Mouse (Mus musculus) neural tube, embryonic 14.5 days (tissue): ENCODE results near the gene Sdk1. TPM values are rescaled to one million over a fixed set of nuclear protein-coding genes. Genes with fewer than 3 reads are reported as not detected.

Experiments
- ATAC-seq: fragments of 200-750 bp; cut with Nextera tagmentation; 2 replicates; pipeline ENCODE4 v1.8.0; 2017; ENCODE audit warnings: low read depth, mild to moderate bottlenecking, moderate TSS enrichment, moderate library complexity
- H3K27ac ChIP-seq: fragments of 300-500 bp; sonication (generic); 2 replicates; pipeline ENCODE4 v1.5.1; 2014; ENCODE audit warnings: low read depth, mild to moderate bottlenecking, control low read depth, low read length, moderate library complexity, mixed read lengths
- H3K27me3 ChIP-seq: fragments of 300-500 bp; sonication (generic); 2 replicates; pipeline ENCODE4 v1.6.1; 2014; ENCODE audit warnings: low read length; ENCODE audit not compliant: control insufficient read depth, insufficient read depth
- H3K36me3 ChIP-seq: fragments of 300-500 bp; sonication (generic); 2 replicates; pipeline ENCODE4 v1.6.1; 2014; ENCODE audit warnings: low read length, mixed read lengths; ENCODE audit not compliant: control insufficient read depth, insufficient read depth
- H3K4me1 ChIP-seq: fragments of 300-500 bp; sonication (generic); 2 replicates; pipeline ENCODE4 v1.6.1; 2014; ENCODE audit warnings: low read length; ENCODE audit not compliant: control insufficient read depth, insufficient read depth
- H3K4me2 ChIP-seq: fragments of 300-500 bp; sonication (generic); 2 replicates; pipeline ENCODE4 v1.6.1; 2014; ENCODE audit warnings: mild to moderate bottlenecking, low read depth, low read length, control low read depth
- H3K4me3 ChIP-seq: fragments of 300-500 bp; sonication (generic); 2 replicates; pipeline ENCODE4 v1.5.1; 2014; ENCODE audit warnings: low read depth, low read length, control low read depth, mixed read lengths
- H3K9ac ChIP-seq: fragments of 300-500 bp; sonication (generic); replicated peaks from 2 replicates; pipeline ENCODE4 v1.6.1; 2014; ENCODE audit warnings: low read depth, mild to moderate bottlenecking, control low read depth, low read length, mixed read lengths
- H3K9me3 ChIP-seq: fragments of 300-500 bp; sonication (generic); 2 replicates; pipeline ENCODE4 v1.6.1; 2016; ENCODE audit warnings: low read length; ENCODE audit not compliant: control insufficient read depth
- WGBS: fragments of 180-500 bp; shearing (Covaris S2); extraction: QIAGEN DNeasy Blood & Tissue Kit; methylation state at CpG from one replicate; pipeline ENCODE4 v1.1.7; 2014; 5-methylcytosine and 5-hydroxymethylcytosine counted together
- polyA plus RNA-seq: library from polyadenylated mRNA; unstranded; fragments of >200 nt; fragmentation: Nextera tagmentation; extraction: Ambion mirVana; gene quantifications from 2 replicates; pipeline ENCODE4 v1.2.1, GENCODE M21; 2014

Sdk1 gene
- polyA plus RNA-seq, 1 experiment from 2014 or later: 3.1 TPM

GRCm38 (mm10) chr5:141873751-141874150 lies 632.5 kb downstream of the Sdk1 start:
- no peak overlapping the region for H3K4me3 ChIP-seq
- no peaks in the 10 kb centered on the region for H3K4me1 ChIP-seq
- no peak overlapping the region for H3K9ac ChIP-seq
- H3K27me3 ChIP-seq: no peaks in the 10 kb centered on the region
- no peaks in the 10 kb centered on the region for H3K9me3 ChIP-seq
- 94% methylated on average over 11 of the region's 11 CpGs for WGBS
- no peak overlapping the region for H3K4me2 ChIP-seq
- no peaks in the 10 kb centered on the region for H3K36me3 ChIP-seq
- no peak overlapping the region for H3K27ac ChIP-seq
- no peak for ATAC-seq

- Histone ChIP-seq H3K4me2 (no peak overlapping the region), H3K9me3 (no peaks in the 10 kb centered on the region), H3K36me3 (no peaks in the 10 kb centered on the region), H3K4me3 (no peak overlapping the region), H3K27ac (no peak overlapping the region), H3K27me3 (no peaks in the 10 kb centered on the region), H3K9ac (no peak overlapping the region), H3K4me1 (no peaks in the 10 kb centered on the region)
- ATAC-seq: no peak
- WGBS: 65% methylated on average over 5 of the region's 5 CpGs
Measured at GRCm38 (mm10) chr5:141880661-141881060, 639.4 kb downstream of the Sdk1 start.

- 44% methylated on average over 3 of the region's 3 CpGs for WGBS
- H3K36me3 ChIP-seq: no peaks in the 10 kb centered on the region
- no peak for ATAC-seq
- H3K4me3 ChIP-seq: no peak overlapping the region
- no peaks in the 10 kb centered on the region; the same call in 1 of the 2 replicates for H3K4me1 ChIP-seq
- H3K4me2 ChIP-seq: no peak overlapping the region
- no peaks in the 10 kb centered on the region for H3K9me3 ChIP-seq
- H3K27ac ChIP-seq: no peak overlapping the region
- no peak overlapping the region for H3K9ac ChIP-seq
- H3K27me3 ChIP-seq: no peaks in the 10 kb centered on the region
Measured at GRCm38 (mm10) chr5:141884111-141884647, 642.9 kb downstream of the Sdk1 start.

GRCm38 (mm10) chr5:141886006-141886405 lies 644.7 kb downstream of the Sdk1 start:
- Histone ChIP-seq H3K9ac (no peak overlapping the region), H3K4me3 (no peak overlapping the region), H3K27ac (no peak overlapping the region), H3K9me3 (no peaks in the 10 kb centered on the region), H3K27me3 (no peaks in the 10 kb centered on the region), H3K4me2 (no peak overlapping the region), H3K4me1 (peaks cover 3% of the 10 kb centered on the region; the same call in 1 of the 2 replicates), H3K36me3 (no peaks in the 10 kb centered on the region)
- 57% methylated on average over 10 of the region's 10 CpGs for whole genome bisulfite sequencing
- ATAC-seq: no peak

GRCm38 (mm10) chr5:141889766-141890165 lies 648.5 kb downstream of the Sdk1 start:
- no peaks in the 10 kb centered on the region for H3K9me3 ChIP-seq
- no peak for ATAC-seq
- no peaks in the 10 kb centered on the region for H3K36me3 ChIP-seq
- no peak overlapping the region for H3K4me2 ChIP-seq
- H3K4me1 ChIP-seq: peaks cover 3% of the 10 kb centered on the region; the same call in 1 of the 2 replicates
- no peak overlapping the region for H3K9ac ChIP-seq
- H3K27ac ChIP-seq: no peak overlapping the region
- H3K4me3 ChIP-seq: no peak overlapping the region
- whole genome bisulfite sequencing: 59% methylated on average over 9 of the region's 9 CpGs
- H3K27me3 ChIP-seq: no peaks in the 10 kb centered on the region

- H3K27me3 ChIP-seq: no peaks in the 10 kb centered on the region
- H3K4me2 ChIP-seq: no peak overlapping the region
- H3K36me3 ChIP-seq: no peaks in the 10 kb centered on the region
- H3K9me3 ChIP-seq: no peaks in the 10 kb centered on the region
- H3K27ac ChIP-seq: no peak overlapping the region
- no peak for ATAC-seq
- WGBS: 80% methylated on average over 8 of the region's 8 CpGs
- H3K9ac ChIP-seq: no peak overlapping the region
- no peak overlapping the region for H3K4me3 ChIP-seq
- no peaks in the 10 kb centered on the region for H3K4me1 ChIP-seq
Measured at GRCm38 (mm10) chr5:141896402-141896801, 655.1 kb downstream of the Sdk1 start.

- H3K27ac ChIP-seq: no peak overlapping the region
- H3K36me3 ChIP-seq: no peaks in the 10 kb centered on the region
- WGBS: 60% methylated on average over 2 of the region's 2 CpGs
- no peaks in the 10 kb centered on the region for H3K4me1 ChIP-seq
- no peak overlapping the region for H3K4me3 ChIP-seq
- no peak for ATAC-seq
- H3K4me2 ChIP-seq: no peak overlapping the region
- H3K9ac ChIP-seq: no peak overlapping the region
- no peaks in the 10 kb centered on the region for H3K9me3 ChIP-seq
- no peaks in the 10 kb centered on the region for H3K27me3 ChIP-seq
Measured at GRCm38 (mm10) chr5:141897481-141897880, 656.2 kb downstream of the Sdk1 start.

- H3K4me3 ChIP-seq: no peak overlapping the region
Measured at GRCm38 (mm10) chr5:141899751-141900150, 658.5 kb downstream of the Sdk1 start.

GRCm38 (mm10) chr5:141902544-141903250 lies 661.4 kb downstream of the Sdk1 start:
- no peaks in the 10 kb centered on the region; the same call in 1 of the 2 replicates for H3K4me1 ChIP-seq
- H3K27me3 ChIP-seq: no peaks in the 10 kb centered on the region
- H3K4me3 ChIP-seq: no peak overlapping the region
- no peak; the same call in 1 of the 2 replicates for ATAC-seq
- no peaks in the 10 kb centered on the region for H3K36me3 ChIP-seq
- H3K4me2 ChIP-seq: no peak overlapping the region
- H3K9ac ChIP-seq: no peak overlapping the region
- 47% methylated on average over 16 of the region's 16 CpGs for WGBS
- no peak overlapping the region; the same call in 1 of the 2 replicates for H3K27ac ChIP-seq
- H3K9me3 ChIP-seq: no peaks in the 10 kb centered on the region

More at GRCm38 (mm10) chr5:141899751-141900150, 658.5 kb downstream of the Sdk1 start:
- Histone ChIP-seq H3K36me3 (no peaks in the 10 kb centered on the region), H3K27me3 (no peaks in the 10 kb centered on the region), H3K27ac (no peak overlapping the region), H3K4me2 (no peak overlapping the region), H3K4me1 (no peaks in the 10 kb centered on the region; the same call in 1 of the 2 replicates), H3K9ac (no peak overlapping the region), H3K9me3 (no peaks in the 10 kb centered on the region)
- 85% methylated on average over 7 of the region's 7 CpGs for WGBS
- no peak for ATAC-seq
